In the genomic region with DNA sequence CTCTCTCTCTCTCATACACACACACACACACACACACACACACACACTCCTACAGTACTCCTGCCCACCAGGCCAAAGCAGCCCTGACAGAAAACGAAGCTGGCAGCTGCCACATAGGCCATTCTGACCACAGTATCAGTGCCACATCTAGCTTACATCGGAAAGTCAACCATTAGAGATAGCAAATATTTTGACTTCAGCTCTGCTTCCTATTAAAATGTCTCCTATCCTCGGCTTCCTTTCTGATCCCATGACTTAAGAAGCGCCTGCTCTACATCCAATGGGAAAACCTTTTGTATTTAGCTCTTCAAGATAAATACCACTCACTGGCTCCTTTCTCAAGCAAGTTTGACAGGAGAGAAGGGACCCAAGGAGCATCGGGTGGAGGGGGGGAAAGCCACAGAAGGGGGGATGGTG, we compare ENCODE assay signal across 8 mouse cellular contexts. TPM values are rescaled to one million over a fixed set of nuclear protein-coding genes. Genes with fewer than 3 reads are reported as not detected.
DNase-seq lines count a peak whose midpoint lies in the region; ATAC-seq and TF ChIP-seq lines count a peak whose summit lies in the region.

No protein-coding gene starts in this region.

- peak overlapping the region; percentile 40 for H3K27ac ChIP-seq in cortical plate, adult 2 months (ENCODE audit: insufficient read depth, low read length)
- H3K27ac ChIP-seq in intestine, embryonic 15.5 days: no peak overlapping the region
- H3K27ac ChIP-seq in neural tube, embryonic 13.5 days (replicated peaks): peak overlapping the region; percentile 93

- H3K4me1 ChIP-seq in cortical plate, adult 2 months (ENCODE audit: control insufficient read depth, insufficient read depth, low read length): peaks cover 18% of the 10 kb centered on the region
- peaks cover 6% of the 10 kb centered on the region for H3K4me1 ChIP-seq in intestine, embryonic 15.5 days (replicated peaks)
- H3K4me1 ChIP-seq in neural tube, embryonic 13.5 days (replicated peaks): peaks cover 62% of the 10 kb centered on the region

- TF ChIP-seq POLR2A in cortical plate, adult 2 months (IDR thresholded peaks at IDR 0.05; ENCODE audit: extremely low read depth, insufficient read depth, low read length): peak; percentile 63

- no peak for TF ChIP-seq CTCF in cortical plate, adult 2 months (IDR thresholded peaks at IDR 0.05; ENCODE audit: extremely low read depth, insufficient read depth, low read length)

- 60% methylated on average over 5 of the region's 5 CpGs for whole genome bisulfite sequencing in intestine, embryonic 15.5 days
- WGBS in neural tube, embryonic 13.5 days: 52% methylated on average over 5 of the region's 5 CpGs

- no peak overlapping the region for H3K9ac ChIP-seq in intestine, embryonic 15.5 days
- peak overlapping the region; percentile 97 for H3K9ac ChIP-seq in neural tube, embryonic 13.5 days

- peak; percentile 41 for DNase-seq in left cerebral cortex, adult 11 months (ENCODE audit: low spot score)
- DNase-seq in left cerebral cortex, adult 18-20 months (ENCODE audit: low spot score in 2 of 2): no peak
- DNase-seq in gastrocnemius, adult 18-20 months (ENCODE audit: low spot score): no peak
- DNase-seq in testis, postnatal 10 days (ENCODE audit: low spot score): no peak
- DNase-seq in heart, postnatal 14 days: no peak

- intact Hi-C loops in heart, postnatal 14 days (cut with DNase I): no loop called here

- peak overlapping the region; percentile 100 for H3K4me3 ChIP-seq in cortical plate, adult 2 months (ENCODE audit: insufficient read depth, low read length)
- H3K4me3 ChIP-seq in intestine, embryonic 15.5 days (replicated peaks): no peak overlapping the region
- peak overlapping the region; percentile 93 for H3K4me3 ChIP-seq in neural tube, embryonic 13.5 days

- H3K36me3 ChIP-seq in intestine, embryonic 15.5 days: no peaks in the 10 kb centered on the region
- H3K36me3 ChIP-seq in neural tube, embryonic 13.5 days: 0 out of 2 replicates have a peak, but pooled peaks cover 9% of the 10 kb centered on the region

- H3K9me3 ChIP-seq in intestine, embryonic 15.5 days: no peaks in the 10 kb centered on the region
- H3K9me3 ChIP-seq in neural tube, embryonic 13.5 days: no peaks in the 10 kb centered on the region

- no peaks in the 10 kb centered on the region for H3K27me3 ChIP-seq in intestine, embryonic 15.5 days (replicated peaks)
- H3K27me3 ChIP-seq in neural tube, embryonic 13.5 days: no peaks in the 10 kb centered on the region

- ATAC-seq in intestine, embryonic 15.5 days: no peak
- ATAC-seq in neural tube, embryonic 13.5 days (ENCODE audit: low read depth): 0 out of 2 replicates have a peak, but pooled peaks have one; percentile 1

- H3K4me2 ChIP-seq in intestine, embryonic 15.5 days (replicated peaks): peak overlapping the region; percentile 98
- H3K4me2 ChIP-seq in neural tube, embryonic 13.5 days: peak overlapping the region; percentile 89

RNA-seq across cellular contexts. Expression of a gene that starts 2.0 kb away (rescaled TPM):
- total RNA-seq in left cerebral cortex, adult 18-20 months (2021): 100 to 1,000 TPM; 619 to 654 TPM
- 273 and 275 TPM in 2 replicates for polyA plus RNA-seq in cortical plate, adult 2 months (2012; rRNA removed)
- polyA plus RNA-seq in intestine, embryonic 15.5 days (2015; fragmentation: Nextera tagmentation; extraction: Ambion mirVana): 7.5 and 7.8 TPM in 2 replicates
- 84.9 and 89.1 TPM in 2 replicates for polyA plus RNA-seq in neural tube, embryonic 13.5 days (2015; fragmentation: Nextera tagmentation; extraction: Ambion mirVana)
- 10 to 100 TPM; 12.4 to 14.0 TPM for total RNA-seq in gastrocnemius, adult 18-20 months (2021)
- total RNA-seq in heart, postnatal 14 days (2021): 10 to 100 TPM; 41.6 to 47.3 TPM

Comparison
In these comparisons a context has a peak if more than half of its experiments do, and no peak if none do; other contexts are left out.
1. RNA of a gene that starts 2.0 kb away (total RNA-seq): 619 to 654 TPM in left cerebral cortex, adult 18-20 months; 41.6 to 47.3 TPM in heart, postnatal 14 days and 12.4 to 14.0 TPM in gastrocnemius, adult 18-20 months; every median in the first group is over 10 times any median in the second.